Mouse (Mus musculus) heart, adult 2 months (tissue): ENCODE measurements around the gene Zc3h7a. TPM values are rescaled to one million over a fixed set of nuclear protein-coding genes. Genes with fewer than 3 reads are reported as not detected.

ENCODE experiments used
- DNase-seq, 2 experiments: peaks; one replicate each; pipeline ENCODE4 v3.0.0; 2021
- H3K27ac ChIP-seq: fragments of 200-600 bp; 2 replicates; pipeline ENCODE4 v1.8.1; 2022
- H3K27me3 ChIP-seq: fragments of 200-500 bp; 2 replicates; pipeline ENCODE4 v1.6.1; 2012; ENCODE audit warnings: mild to moderate bottlenecking, low read length, inconsistent platforms, mixed read lengths; ENCODE audit not compliant: control insufficient read depth, insufficient read depth
- H3K36me3 ChIP-seq: fragments of 200-500 bp; 2 replicates; pipeline ENCODE4 v1.6.1; 2012; ENCODE audit warnings: low read length, inconsistent platforms; ENCODE audit not compliant: control insufficient read depth, insufficient read depth
- H3K4me1 ChIP-seq: fragments of 200-500 bp; 2 replicates; pipeline ENCODE4 v1.6.1; 2011; ENCODE audit warnings: low read length; ENCODE audit not compliant: control insufficient read depth, insufficient read depth
- H3K4me3 ChIP-seq: fragments of 200-600 bp; 2 replicates; pipeline ENCODE4 v1.8.1; 2022
- H3K79me2 ChIP-seq: fragments of 200-500 bp; replicated peaks from 2 replicates; pipeline ENCODE4 v1.6.1; 2012; ENCODE audit warnings: mild to moderate bottlenecking, inconsistent platforms, low read length, moderate library complexity, mixed read lengths; ENCODE audit not compliant: control insufficient read depth, insufficient read depth
- H3K9ac ChIP-seq: fragments of 200-500 bp; 2 replicates; pipeline ENCODE4 v1.6.1; 2012; ENCODE audit warnings: low read depth, mild to moderate bottlenecking, control low read depth, inconsistent platforms, low read length, mixed read lengths
- CTCF ChIP-seq: fragments of 200-600 bp; IDR thresholded peaks from 2 replicates; pipeline ENCODE4 v1.8.1; 2022; ENCODE audit warnings: antibody characterized with exemption, mild to moderate bottlenecking, moderate library complexity
- EP300 ChIP-seq: fragments of 200-500 bp; IDR thresholded peaks from 2 replicates; pipeline ENCODE4 v1.6.1; 2011; ENCODE audit warnings: low read depth, low read length, control low read depth; ENCODE audit not compliant: insufficient read depth
- POLR2A ChIP-seq: fragments of 200-500 bp; IDR thresholded peaks from 2 replicates; pipeline ENCODE4 v1.6.1; 2011; ENCODE audit warnings: mild to moderate bottlenecking, low read depth, low read length, control low read depth; ENCODE audit not compliant: insufficient read depth
- WGBS: fragments of 180-500 bp; shearing (Covaris S2); methylation state at CpG from one replicate; pipeline ENCODE4 v1.1.7; 2018; 5-methylcytosine and 5-hydroxymethylcytosine counted together
- intact Hi-C: fragments of 180-260 bp; cut with DNase I; formaldehyde crosslinking; loops from one replicate; pipeline ENCODE4 v1.15.1; 2025
- polyA plus RNA-seq: library from polyadenylated mRNA; depleted of rRNA; stranded (reverse); fragments of >200 nt; gene quantifications from 2 replicates; pipeline ENCODE4 v1.2.3, GENCODE M21; 2012
- total RNA-seq, 2 experiments: library from RNA; stranded (reverse); gene quantifications; 2 replicates each; pipeline ENCODE4 v1.2.3; 2021

Zc3h7a gene
- total and polyA plus RNA-seq, 3 experiments: 24.2 to 27.5 (median 24.3) TPM

GRCm38 (mm10) chr16:11201740-11202394 lies 25.7 kb upstream of the Zc3h7a start:
- H3K4me3 ChIP-seq: peak overlapping the region; percentile 91
- intact Hi-C loops: loop anchor here (2.0 to 5.0 kb wide), 4 partner anchors 25 to 215 kb away; partner anchors contain the start of genes Gspt1, Snx29 and Zc3h7a
- no peak overlapping the region for H3K27ac ChIP-seq
- H3K9ac ChIP-seq: no peak overlapping the region
- peaks cover 2% of the 10 kb centered on the region; the same call in 1 of the 2 replicates for H3K4me1 ChIP-seq
- H3K79me2 ChIP-seq: no peaks in the 10 kb centered on the region
- WGBS: 69% methylated on average over 6 of the region's 6 CpGs
- no peaks in the 10 kb centered on the region for H3K27me3 ChIP-seq
- peaks cover 2% of the 10 kb centered on the region for H3K36me3 ChIP-seq
- TF ChIP-seq EP300 (no peak), POLR2A (no peak), CTCF (no peak)
- no peak for DNase-seq

GRCm38 (mm10) chr16:11200247-11200646 lies 24.1 kb upstream of the Zc3h7a start:
- 89% methylated on average over 3 of the region's 3 CpGs for WGBS

DNA sequence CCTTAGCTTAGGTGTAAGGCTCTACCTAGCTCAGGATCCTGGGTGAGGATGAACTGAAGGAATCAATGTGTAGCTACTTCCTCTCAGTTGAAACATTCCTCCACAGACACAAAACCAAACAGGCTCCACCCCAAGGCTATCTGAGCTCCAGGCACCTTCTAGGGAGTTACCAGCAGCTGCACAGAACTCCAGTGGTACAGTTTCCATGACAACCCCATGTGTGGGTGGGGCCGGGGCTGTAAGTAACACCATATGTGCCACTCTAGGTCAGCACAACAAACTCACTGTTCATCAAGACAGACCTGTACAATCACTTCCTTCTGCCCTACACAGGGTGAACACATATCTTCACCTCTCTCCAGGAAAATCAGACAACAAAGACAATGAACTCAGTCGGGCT lies 22.3 kb upstream of the Zc3h7a start:
- Histone ChIP-seq H3K27ac (no peak overlapping the region), H3K4me1 (peaks cover 2% of the 10 kb centered on the region; the same call in 1 of the 2 replicates), H3K9ac (no peak overlapping the region), H3K79me2 (no peaks in the 10 kb centered on the region), H3K27me3 (no peaks in the 10 kb centered on the region), H3K36me3 (peaks cover 5% of the 10 kb centered on the region), H3K4me3 (no peak overlapping the region)
- no peak for DNase-seq
- intact Hi-C loops: no loop called here
- WGBS: 75% methylated on average over 2 of the region's 2 CpGs
- TF ChIP-seq CTCF (no peak), EP300 (no peak), POLR2A (no peak)

More at GRCm38 (mm10) chr16:11200247-11200646, 24.1 kb upstream of the Zc3h7a start:
- H3K36me3 ChIP-seq: peaks cover 5% of the 10 kb centered on the region
- H3K27me3 ChIP-seq: no peaks in the 10 kb centered on the region
- no peak overlapping the region for H3K27ac ChIP-seq
- TF ChIP-seq EP300: no peak
- no peak for TF ChIP-seq POLR2A
- TF ChIP-seq CTCF: no peak
- H3K9ac ChIP-seq: no peak overlapping the region
- no peaks in the 10 kb centered on the region for H3K79me2 ChIP-seq
- no peak for DNase-seq
- H3K4me3 ChIP-seq: no peak overlapping the region
- H3K4me1 ChIP-seq: peaks cover 2% of the 10 kb centered on the region; the same call in 1 of the 2 replicates
- intact Hi-C loops: loop anchor here (5.0 kb wide), 1 partner anchor 217 kb away; no protein-coding TSS in a partner anchor

DNA sequence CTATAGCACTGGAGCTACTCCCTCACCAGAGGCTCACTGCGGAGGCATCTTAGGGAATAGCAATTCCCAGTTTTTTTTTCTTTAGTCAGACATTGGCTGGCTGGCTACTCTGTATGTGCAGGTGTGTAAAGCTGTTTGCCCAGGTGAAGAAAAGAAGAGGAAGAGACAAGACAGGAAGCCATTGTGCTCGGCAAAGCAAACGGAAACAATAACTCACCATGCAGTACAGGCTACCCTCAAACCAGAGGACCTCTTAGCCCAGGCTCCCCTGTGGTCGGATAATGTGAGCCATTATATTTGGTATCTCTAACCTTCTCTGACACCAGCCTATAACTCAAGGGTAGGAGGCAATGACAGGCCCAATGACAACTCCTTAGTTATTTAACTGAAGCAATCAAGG lies 20.9 kb upstream of the Zc3h7a start:
- Histone ChIP-seq H3K79me2 (no peaks in the 10 kb centered on the region), H3K4me3 (no peak overlapping the region), H3K9ac (no peak overlapping the region), H3K27me3 (no peaks in the 10 kb centered on the region), H3K4me1 (peaks cover 2% of the 10 kb centered on the region; the same call in 1 of the 2 replicates), H3K27ac (no peak overlapping the region), H3K36me3 (peaks cover 5% of the 10 kb centered on the region)
- DNase-seq: no peak
- WGBS: 72% methylated on average over 4 of the region's 4 CpGs
- intact Hi-C loops: no loop called here
- TF ChIP-seq EP300 (no peak), CTCF (no peak), POLR2A (no peak)

- Histone ChIP-seq H3K27ac (no peak overlapping the region), H3K79me2 (no peaks in the 10 kb centered on the region), H3K4me1 (no peaks in the 10 kb centered on the region), H3K4me3 (no peak overlapping the region), H3K9ac (no peak overlapping the region), H3K27me3 (no peaks in the 10 kb centered on the region), H3K36me3 (peaks cover 3% of the 10 kb centered on the region; the same call in 1 of the 2 replicates)
- 89% methylated on average over 2 of the region's 2 CpGs for WGBS
- DNase-seq: no peak
- intact Hi-C loops: no loop called here
- TF ChIP-seq EP300 (no peak), POLR2A (no peak), CTCF (no peak)
Observed at GRCm38 (mm10) chr16:11193231-11193630, 17.0 kb upstream of the Zc3h7a start.

DNA sequence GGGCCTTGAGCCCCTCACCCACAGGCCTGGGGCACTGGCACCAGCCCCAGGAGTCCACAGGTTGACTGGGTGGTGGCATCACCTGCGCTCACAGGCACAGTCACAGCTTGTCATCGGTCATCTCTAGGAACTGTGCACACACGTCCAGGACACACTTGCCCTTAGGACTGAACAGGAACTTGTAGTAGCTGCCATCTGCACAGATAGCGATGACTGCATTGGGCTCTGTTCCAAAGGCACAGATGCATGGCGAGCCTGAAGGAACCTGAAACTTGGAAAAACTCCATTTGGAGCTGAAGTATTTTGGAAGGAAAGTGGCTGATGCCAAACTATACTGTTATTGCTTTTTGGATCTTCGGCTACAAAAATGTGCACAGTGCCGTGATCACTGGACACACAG lies 14.0 kb upstream of the Zc3h7a start:
- no peak overlapping the region for H3K4me3 ChIP-seq
- no peaks in the 10 kb centered on the region for H3K4me1 ChIP-seq
- H3K27me3 ChIP-seq: no peaks in the 10 kb centered on the region
- intact Hi-C loops: no loop called here
- H3K79me2 ChIP-seq: no peaks in the 10 kb centered on the region
- no peak overlapping the region for H3K9ac ChIP-seq
- no peak overlapping the region for H3K27ac ChIP-seq
- DNase-seq: no peak
- TF ChIP-seq CTCF: no peak
- no peak for TF ChIP-seq POLR2A
- WGBS: 47% methylated on average over 7 of the region's 7 CpGs
- no peaks in the 10 kb centered on the region; the same call in 1 of the 2 replicates for H3K36me3 ChIP-seq
